Mouse (Mus musculus) adrenal gland, adult 2 months (tissue): Measurements from ENCODE around the gene Dnah3. TPM values are rescaled to one million over a fixed set of nuclear protein-coding genes. Genes with fewer than 3 reads are reported as not detected.

ENCODE experiments used
- DNase-seq: peaks from one replicate; pipeline ENCODE4 v3.0.0; 2021
- long read RNA-seq: library from polyadenylated mRNA; stranded (forward); transcript quantifications from one replicate; pipeline ENCODE4 v2.0.0, GENCODE M21; 2021
- polyA plus RNA-seq: library from polyadenylated mRNA; depleted of rRNA; stranded (reverse); fragments of >200 nt; gene quantifications from 2 replicates; pipeline ENCODE4 v1.2.3, GENCODE M21; 2012; rRNA removed
- total RNA-seq, 2 experiments: library from RNA; stranded (reverse); gene quantifications; 2 replicates each; pipeline ENCODE4 v1.2.3; 2021

The Dnah3 gene
- total RNA-seq (under 1 TPM; 0.12 to 0.14 TPM), polyA plus RNA-seq (not detected in 2 replicates)
- long read RNA-seq, partial matches to known transcripts, result 1 of 1 reads
- long read RNA-seq, other reads (novel, unspliced or antisense), result 0 of 1 reads

DNA sequence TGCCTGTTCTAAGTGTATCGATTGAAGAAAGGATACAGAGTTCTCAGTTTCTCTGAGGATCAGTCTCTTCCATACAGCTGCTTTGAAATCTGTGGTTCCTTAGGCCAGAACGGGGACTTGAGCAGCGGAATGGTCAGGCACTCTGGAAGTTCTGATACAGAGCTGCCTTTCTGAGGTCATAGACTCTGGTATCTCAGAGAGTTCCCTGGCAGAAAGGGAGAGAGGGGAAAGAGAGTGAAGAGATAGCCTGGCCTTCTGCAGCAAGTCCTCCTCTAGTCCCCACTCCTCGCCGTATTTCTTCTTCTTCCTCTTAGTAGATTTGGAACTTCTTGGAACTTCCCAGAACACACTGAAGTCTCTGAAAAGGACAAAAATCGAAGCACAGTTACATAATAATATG lies at the start of gene Dnah3:
Gene Dnah3, minus strand, starts transcription at position 101 of the 400 bp plus-strand sequence.
- no peak for DNase-seq

DNA sequence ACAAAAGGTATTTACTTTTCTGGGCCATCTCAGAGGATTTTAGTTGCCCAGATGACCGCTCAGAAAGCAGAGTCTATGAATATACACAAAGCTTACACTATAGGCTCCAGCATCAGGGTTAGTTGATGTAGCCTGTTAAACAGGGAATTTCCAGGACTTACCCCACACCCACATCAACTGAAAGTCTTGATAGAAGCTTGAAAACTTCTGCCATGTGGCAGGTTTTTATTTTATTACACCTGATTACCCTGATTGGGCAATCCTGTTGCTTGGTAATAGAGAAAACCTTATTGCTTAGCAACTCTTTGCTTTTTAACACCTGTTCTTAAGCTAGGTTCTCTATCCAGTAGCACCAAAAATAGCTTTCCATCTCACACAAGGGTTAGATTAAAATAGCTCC lies 47.7 kb upstream of the Dnah3 start:
- no peak for DNase-seq

GRCm38 (mm10) chr7:120128951-120129350 lies 33.9 kb upstream of the Dnah3 start:
- peak; percentile 20 for DNase-seq

DNA sequence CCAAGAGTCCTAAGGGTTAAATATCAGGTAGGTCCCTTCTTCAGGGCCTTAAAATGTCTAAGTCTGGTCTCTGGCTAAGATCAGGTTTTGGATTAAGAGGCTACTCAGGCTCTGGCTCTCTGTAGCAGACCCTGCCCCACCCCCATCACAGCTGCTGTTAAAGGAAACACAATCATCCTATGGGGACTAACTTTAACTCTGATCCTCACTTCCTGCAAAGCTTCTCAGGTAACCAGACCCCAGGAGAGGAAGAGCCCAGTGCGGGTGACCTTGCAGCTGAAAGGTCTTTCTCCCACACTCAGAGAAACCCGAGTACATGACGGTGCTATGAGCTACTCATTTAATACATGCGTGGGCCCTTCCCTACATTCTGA lies 32.6 kb upstream of the Dnah3 start:
- no peak for DNase-seq

DNA sequence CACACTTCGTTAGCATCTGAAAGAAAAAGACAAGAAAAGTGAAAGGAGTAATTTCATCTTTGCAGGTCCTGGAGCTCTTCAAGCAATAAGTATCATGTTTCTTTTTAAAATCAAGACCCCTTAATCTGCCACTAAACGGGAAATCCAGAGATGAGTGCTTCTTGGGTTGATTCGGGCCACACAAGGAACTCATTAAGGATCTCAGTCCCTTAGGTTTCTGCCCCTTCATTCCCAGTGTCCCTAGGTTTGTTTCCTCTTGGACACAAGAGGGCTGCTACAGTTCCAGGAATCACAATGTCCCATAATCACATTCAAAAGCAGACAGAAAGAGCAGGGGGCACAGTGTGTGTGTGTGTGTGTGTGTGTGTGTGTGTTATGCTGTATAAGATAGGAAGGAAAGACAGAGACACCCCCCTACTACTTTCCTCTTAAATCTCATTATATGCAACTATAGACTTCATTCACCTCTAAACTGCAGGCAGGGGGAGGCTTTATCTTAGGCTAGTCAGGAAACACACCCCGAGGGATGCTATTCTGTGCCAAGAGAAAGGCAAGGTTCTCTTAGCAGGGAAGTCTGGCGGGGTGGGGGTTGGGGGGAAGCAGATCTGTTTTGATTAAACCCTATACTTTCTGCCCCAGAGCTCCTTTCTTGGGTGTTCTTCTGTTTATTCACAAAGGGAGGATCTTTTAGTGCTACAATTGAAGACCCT lies 32.1 kb upstream of the Dnah3 start:
- no peak for DNase-seq

DNA sequence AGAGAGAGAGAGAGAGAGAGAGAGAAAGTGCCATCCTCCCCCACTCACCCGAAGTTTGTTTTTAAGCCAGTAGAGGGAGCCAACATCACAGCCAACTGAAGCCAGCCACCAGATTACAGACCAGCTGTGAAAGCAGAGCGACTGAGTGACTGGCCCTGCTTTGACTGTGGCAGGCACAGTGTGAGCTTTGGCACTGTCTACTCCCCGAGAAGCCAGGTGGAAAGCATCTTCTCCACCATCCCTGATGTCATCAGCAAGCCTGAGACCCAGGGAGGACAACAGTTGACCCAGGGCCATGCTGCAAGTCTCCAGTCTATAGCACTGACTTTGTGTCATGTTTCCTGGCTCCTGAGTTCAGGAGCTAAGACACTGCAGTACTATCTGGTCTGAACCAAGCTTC lies 29.8 kb upstream of the Dnah3 start:
- DNase-seq, result peak; percentile 78

DNA sequence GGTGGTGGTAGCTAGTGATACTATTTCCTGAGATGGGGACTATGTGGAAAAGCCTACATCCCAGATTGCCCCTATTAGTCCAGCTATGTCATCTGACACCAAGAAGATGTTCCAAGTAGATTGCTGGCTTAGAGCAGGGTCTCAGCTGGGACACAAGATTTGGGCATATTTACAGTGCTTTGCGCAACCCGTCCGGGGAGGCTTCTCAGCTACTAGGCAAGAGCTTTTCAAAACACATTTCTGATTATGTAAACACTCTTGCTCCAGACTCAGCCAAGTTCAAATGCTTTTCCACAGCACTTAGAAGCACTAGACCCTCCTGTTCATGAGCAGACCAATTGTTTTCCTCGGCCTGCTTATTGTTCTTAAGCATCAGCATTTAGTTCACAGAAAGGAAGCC lies 28.7 kb upstream of the Dnah3 start:
- DNase-seq, result peak; percentile 52

- peak; percentile 85 for DNase-seq
These were observed 22.4 kb upstream of the Dnah3 start for GRCm38 (mm10) chr7:120117529-120117928.

- DNase-seq, result no peak
These were observed 21.9 kb upstream of the Dnah3 start for GRCm38 (mm10) chr7:120116976-120117375.

- peak; percentile 78 for DNase-seq
These were observed 14.6 kb upstream of the Dnah3 start for GRCm38 (mm10) chr7:120109676-120110075.

DNA sequence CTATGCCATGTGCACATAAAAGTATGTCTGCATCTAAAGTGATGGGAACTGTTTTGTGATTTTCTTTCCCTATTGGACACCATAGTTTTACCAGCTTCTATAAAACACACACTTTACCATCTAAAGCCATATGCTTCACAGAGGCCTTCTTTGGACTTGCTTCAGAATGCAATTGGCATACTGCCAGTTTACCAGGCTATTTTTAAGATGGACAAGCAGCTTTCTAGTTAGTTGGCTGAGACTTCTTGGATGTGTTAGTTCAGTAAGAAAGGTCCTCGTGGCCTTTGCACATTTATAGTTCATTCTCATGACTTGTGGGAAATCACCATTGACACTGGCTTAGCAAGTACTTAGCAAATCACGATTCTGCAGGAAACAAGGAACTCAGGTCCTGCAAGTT lies 11.3 kb upstream of the Dnah3 start:
- DNase-seq, result no peak

DNA sequence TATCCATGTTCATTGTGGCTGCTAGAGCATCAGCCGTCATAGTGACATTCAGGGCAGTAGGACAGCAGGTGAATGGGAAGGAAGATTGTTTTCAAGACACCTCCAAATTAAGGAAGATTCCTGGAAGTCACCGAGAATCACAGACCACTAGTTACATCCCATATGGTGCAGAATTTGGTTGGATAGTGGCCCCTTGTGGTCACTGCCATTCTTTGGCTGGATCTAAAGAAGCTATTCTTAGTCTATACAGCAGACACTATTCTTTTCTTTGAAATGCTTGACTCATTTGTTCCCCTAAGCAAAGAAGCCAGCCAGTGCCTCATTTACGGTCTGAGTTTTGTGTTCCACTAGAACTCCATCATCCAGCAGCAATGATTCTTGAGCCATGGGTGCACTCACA lies 9.9 kb upstream of the Dnah3 start:
- DNase-seq, result no peak

GRCm38 (mm10) chr7:120103019-120103567 lies 8.0 kb upstream of the Dnah3 start:
- peak; percentile 84 for DNase-seq

- DNase-seq, result peak; percentile 97
These were observed 7.3 kb upstream of the Dnah3 start, which contains the start of gene Tmem159 for GRCm38 (mm10) chr7:120102164-120102972. TSS of gene Tmem159 (plus strand) at chr7:120102353.

- DNase-seq, result peak; percentile 86
These were observed 3.3 kb upstream of the Dnah3 start for GRCm38 (mm10) chr7:120098403-120098802.

DNA sequence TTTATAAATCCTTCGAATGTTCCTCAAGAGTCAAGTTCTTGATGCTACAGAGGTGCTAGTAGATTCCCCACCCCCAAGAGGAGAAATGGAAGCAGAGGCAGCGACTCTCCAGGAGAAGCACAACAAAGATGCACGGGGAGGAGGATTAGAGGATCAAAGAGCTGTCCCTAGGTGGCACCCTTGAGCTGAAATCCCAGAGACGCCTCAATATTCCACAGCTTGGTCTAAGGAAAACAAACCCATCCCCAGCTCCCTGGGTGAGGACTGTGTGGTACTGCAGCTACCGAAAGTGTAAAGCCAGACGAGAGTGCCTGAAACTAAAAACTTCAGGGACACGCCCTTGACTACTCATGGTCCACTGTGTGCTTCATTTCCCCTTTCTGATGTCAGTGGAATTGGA lies 2.8 kb upstream of the Dnah3 start:
- peak; percentile 72 for DNase-seq

DNA sequence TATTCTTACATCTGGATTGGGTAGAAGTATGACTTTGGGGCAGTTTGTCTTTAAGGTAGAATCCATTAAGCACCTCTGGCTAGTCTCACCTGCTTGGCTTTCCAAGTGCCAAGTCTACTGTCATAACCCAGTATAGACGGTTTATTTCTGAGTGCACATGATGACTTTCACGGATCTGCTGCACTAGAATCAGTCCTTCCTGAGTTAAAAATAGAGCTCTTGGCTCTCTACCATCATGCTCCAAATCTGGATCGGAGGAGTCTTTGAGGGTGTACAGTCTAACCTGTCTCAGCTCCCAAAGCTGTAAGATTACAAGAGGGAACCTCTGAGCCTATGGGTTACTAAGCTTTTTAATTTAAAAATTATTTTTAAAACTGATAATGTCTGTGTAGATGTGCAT lies 864 bp downstream of the Dnah3 start:
- DNase-seq, result no peak

GRCm38 (mm10) chr7:120093033-120093432 lies 2.0 kb downstream of the Dnah3 start:
- DNase-seq, result no peak

DNA sequence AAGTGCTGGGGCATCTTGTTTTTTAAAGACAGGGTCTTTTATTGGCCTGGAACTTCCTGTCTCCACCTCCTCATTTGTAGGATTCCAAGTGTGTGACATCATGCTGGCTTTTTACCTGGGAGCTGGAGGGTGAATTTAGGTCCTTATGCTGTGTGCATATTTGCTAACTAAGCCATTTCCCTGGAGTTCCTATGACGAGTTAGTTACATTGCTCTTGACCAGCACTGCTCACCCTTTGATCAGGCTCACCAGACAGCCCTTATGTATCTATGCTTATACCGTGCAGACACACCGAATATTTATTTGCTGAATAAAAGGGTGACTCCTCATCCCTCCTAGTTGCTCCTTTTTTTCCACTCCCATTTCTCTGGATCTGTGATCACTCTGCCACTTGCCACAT lies 14.9 kb downstream of the Dnah3 start:
- DNase-seq, result no peak

GRCm38 (mm10) chr7:120069164-120069563 lies 25.9 kb downstream of the Dnah3 start:
- no peak for DNase-seq

DNA sequence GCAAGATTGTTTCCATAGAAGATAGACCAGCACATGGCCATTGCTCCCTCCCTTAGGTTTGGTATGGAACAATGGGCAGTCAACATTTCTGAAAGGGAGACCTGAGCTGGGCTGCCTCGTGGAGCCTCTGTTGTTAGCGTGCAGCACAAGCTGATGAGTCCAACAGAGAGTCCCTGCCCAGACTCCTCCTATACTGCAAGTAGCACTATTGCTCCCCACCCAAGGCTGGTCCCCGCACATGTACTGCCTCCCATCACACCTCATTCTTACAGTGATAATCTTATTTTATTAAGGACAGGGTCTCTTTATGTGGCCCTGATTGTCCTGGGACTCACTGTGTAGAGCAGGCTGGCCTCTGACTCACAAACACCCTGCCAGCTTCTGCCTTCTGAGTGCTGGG lies 27.0 kb downstream of the Dnah3 start:
- DNase-seq, result no peak

- no peak for DNase-seq
These were observed 31.0 kb downstream of the Dnah3 start for GRCm38 (mm10) chr7:120064045-120064444.

DNA sequence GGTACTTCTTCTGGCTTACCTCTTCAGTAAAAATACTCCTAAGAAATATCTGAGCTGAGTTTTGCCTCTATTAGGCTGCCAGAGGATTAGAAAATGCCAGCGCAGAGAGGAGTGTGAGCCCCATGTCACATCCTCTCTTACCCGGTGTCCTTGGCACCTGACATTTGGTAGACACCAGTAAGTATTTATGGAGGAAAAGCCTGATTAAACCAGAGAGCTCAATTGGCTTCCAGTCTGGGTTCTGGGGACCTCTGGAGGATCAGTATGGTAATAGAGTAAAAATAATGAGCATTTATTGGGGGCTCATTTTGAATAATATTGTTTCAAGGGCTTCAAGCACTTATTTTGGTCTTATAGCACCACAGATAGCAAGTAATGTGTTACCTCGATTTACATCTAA lies 39.6 kb downstream of the Dnah3 start:
- peak; percentile 8 for DNase-seq
